Mouse (Mus musculus) hindbrain, embryonic 13.5 days (tissue): ENCODE measurements around the gene Mamdc2. TPM values are rescaled to one million over a fixed set of nuclear protein-coding genes. Genes with fewer than 3 reads are reported as not detected.

Source experiments
- ATAC-seq: fragments of 200-750 bp; cut with Nextera tagmentation; 2 replicates; pipeline ENCODE4 v1.8.0; 2017; ENCODE audit warnings: moderate TSS enrichment; ENCODE audit not compliant: low FRiP score
- H3K27ac ChIP-seq: fragments of 300-500 bp; sonication (generic); 2 replicates; pipeline ENCODE4 v1.5.1; 2015; ENCODE audit warnings: inconsistent platforms, mild to moderate bottlenecking, moderate library complexity
- H3K27me3 ChIP-seq: fragments of 300-500 bp; sonication (generic); 2 replicates; pipeline ENCODE4 v1.6.1; 2015; ENCODE audit warnings: mild to moderate bottlenecking, inconsistent platforms
- H3K36me3 ChIP-seq: fragments of 300-500 bp; sonication (generic); 2 replicates; pipeline ENCODE4 v1.6.1; 2015; ENCODE audit warnings: mild to moderate bottlenecking, inconsistent platforms
- H3K4me1 ChIP-seq: fragments of 300-500 bp; sonication (generic); replicated peaks from 2 replicates; pipeline ENCODE4 v1.6.1; 2015; ENCODE audit warnings: inconsistent platforms
- H3K4me2 ChIP-seq: fragments of 300-500 bp; sonication (generic); 2 replicates; pipeline ENCODE4 v1.6.1; 2015; ENCODE audit warnings: inconsistent platforms, mild to moderate bottlenecking, moderate library complexity
- H3K4me3 ChIP-seq: fragments of 300-500 bp; sonication (generic); 2 replicates; pipeline ENCODE4 v1.5.1; 2015; ENCODE audit warnings: mild to moderate bottlenecking, inconsistent platforms
- H3K9ac ChIP-seq: fragments of 300-500 bp; sonication (generic); 2 replicates; pipeline ENCODE4 v1.6.1; 2015; ENCODE audit warnings: mild to moderate bottlenecking, inconsistent platforms
- H3K9me3 ChIP-seq: fragments of 300-500 bp; sonication (generic); 2 replicates; pipeline ENCODE4 v1.6.1; 2016; ENCODE audit warnings: inconsistent platforms
- WGBS: fragments of 180-500 bp; shearing (Covaris S2); methylation state at CpG from one replicate; pipeline ENCODE4 v1.1.7; 2015; 5-methylcytosine and 5-hydroxymethylcytosine counted together
- polyA plus RNA-seq: library from polyadenylated mRNA; unstranded; fragments of >200 nt; fragmentation: Nextera tagmentation; extraction: Ambion mirVana; gene quantifications from 2 replicates; pipeline ENCODE4 v1.2.1, GENCODE M21; 2015

Gene Mamdc2
- polyA plus RNA-seq, 1 experiment from 2014 or later: 0.99 TPM

GRCm38 (mm10) chr19:23410328-23410727 lies 37.9 kb downstream of the Mamdc2 start:
- Histone ChIP-seq H3K4me1 (no peaks in the 10 kb centered on the region), H3K9me3 (no peaks in the 10 kb centered on the region), H3K36me3 (no peaks in the 10 kb centered on the region), H3K27ac (no peak overlapping the region), H3K4me3 (no peak overlapping the region), H3K27me3 (peaks cover 4% of the 10 kb centered on the region; the same call in 1 of the 2 replicates), H3K9ac (no peak overlapping the region), H3K4me2 (no peak overlapping the region)
- no peak for ATAC-seq
- WGBS: 88% methylated on average over 4 of the region's 4 CpGs

GRCm38 (mm10) chr19:23401469-23402135 lies 46.6 kb downstream of the Mamdc2 start:
- no peaks in the 10 kb centered on the region for H3K9me3 ChIP-seq
- H3K4me2 ChIP-seq: no peak overlapping the region
- ATAC-seq: no peak
- no peaks in the 10 kb centered on the region for H3K36me3 ChIP-seq
- H3K27ac ChIP-seq: 0 out of 2 replicates have a peak overlapping the region, but pooled peaks have one; percentile 1
- 37% methylated on average over 12 of the region's 12 CpGs for WGBS
- H3K9ac ChIP-seq: no peak overlapping the region
- H3K4me1 ChIP-seq: peaks cover 11% of the 10 kb centered on the region
- no peak overlapping the region for H3K4me3 ChIP-seq
- peaks cover 36% of the 10 kb centered on the region for H3K27me3 ChIP-seq

GRCm38 (mm10) chr19:23400485-23400884 lies 47.8 kb downstream of the Mamdc2 start:
- no peak for ATAC-seq

GRCm38 (mm10) chr19:23395956-23396355 lies 52.3 kb downstream of the Mamdc2 start:
- Histone ChIP-seq H3K36me3 (no peaks in the 10 kb centered on the region), H3K9ac (no peak overlapping the region), H3K4me2 (no peak overlapping the region), H3K27me3 (0 out of 2 replicates have a peak, but pooled peaks cover 22% of the 10 kb centered on the region), H3K4me1 (0 out of 2 replicates have a peak, but pooled peaks cover 3% of the 10 kb centered on the region), H3K4me3 (no peak overlapping the region), H3K27ac (no peak overlapping the region), H3K9me3 (no peaks in the 10 kb centered on the region)
- no peak for ATAC-seq
- 56% methylated on average over 2 of the region's 2 CpGs for WGBS

More at GRCm38 (mm10) chr19:23400485-23400884, 47.8 kb downstream of the Mamdc2 start:
- Histone ChIP-seq H3K4me2 (no peak overlapping the region), H3K9me3 (no peaks in the 10 kb centered on the region), H3K4me1 (peaks cover 11% of the 10 kb centered on the region), H3K27me3 (peaks cover 32% of the 10 kb centered on the region; the same call in 1 of the 2 replicates), H3K27ac (no peak overlapping the region), H3K9ac (no peak overlapping the region), H3K36me3 (no peaks in the 10 kb centered on the region), H3K4me3 (no peak overlapping the region)
- WGBS: 77% methylated on average over 5 of the region's 5 CpGs

- Histone ChIP-seq H3K4me1 (0 out of 2 replicates have a peak, but pooled peaks cover 3% of the 10 kb centered on the region), H3K9me3 (no peaks in the 10 kb centered on the region), H3K27me3 (0 out of 2 replicates have a peak, but pooled peaks cover 13% of the 10 kb centered on the region), H3K4me3 (no peak overlapping the region), H3K9ac (no peak overlapping the region), H3K36me3 (no peaks in the 10 kb centered on the region), H3K4me2 (no peak overlapping the region), H3K27ac (peak overlapping the region; percentile 48; the same call in 1 of the 2 replicates)
- ATAC-seq: no peak
- 70% methylated on average over 1 of the region's 1 CpGs for WGBS
Observed at GRCm38 (mm10) chr19:23394597-23394996, 53.6 kb downstream of the Mamdc2 start.

- H3K9me3 ChIP-seq: no peaks in the 10 kb centered on the region
- peak; percentile 77 for ATAC-seq
- H3K4me3 ChIP-seq: no peak overlapping the region
- H3K4me1 ChIP-seq: 0 out of 2 replicates have a peak, but pooled peaks cover 5% of the 10 kb centered on the region
- no peaks in the 10 kb centered on the region for H3K36me3 ChIP-seq
- peak overlapping the region; percentile 62 for H3K27ac ChIP-seq
- 18% methylated on average over 4 of the region's 4 CpGs for WGBS
- no peaks in the 10 kb centered on the region for H3K27me3 ChIP-seq
- H3K9ac ChIP-seq: no peak overlapping the region
- no peak overlapping the region for H3K4me2 ChIP-seq
Observed at GRCm38 (mm10) chr19:23388862-23389272, 59.4 kb downstream of the Mamdc2 start.

GRCm38 (mm10) chr19:23388083-23388861 lies 60.0 kb downstream of the Mamdc2 start:
- H3K4me1 ChIP-seq: 0 out of 2 replicates have a peak, but pooled peaks cover 5% of the 10 kb centered on the region
- WGBS: 46% methylated on average over 7 of the region's 7 CpGs

GRCm38 (mm10) chr19:23382396-23382795 lies 65.8 kb downstream of the Mamdc2 start:
- Histone ChIP-seq H3K9me3 (no peaks in the 10 kb centered on the region), H3K27me3 (no peaks in the 10 kb centered on the region), H3K9ac (no peak overlapping the region), H3K4me2 (no peak overlapping the region), H3K4me1 (no peaks in the 10 kb centered on the region), H3K36me3 (no peaks in the 10 kb centered on the region), H3K27ac (no peak overlapping the region), H3K4me3 (no peak overlapping the region)
- 82% methylated on average over 2 of the region's 2 CpGs for WGBS
- ATAC-seq: no peak

More at GRCm38 (mm10) chr19:23388083-23388861, 60.0 kb downstream of the Mamdc2 start:
- H3K4me3 ChIP-seq: no peak overlapping the region
- peak overlapping the region; percentile 62 for H3K27ac ChIP-seq
- no peaks in the 10 kb centered on the region for H3K27me3 ChIP-seq
- no peak overlapping the region for H3K4me2 ChIP-seq
- ATAC-seq: peak; percentile 10; the same call in 1 of the 2 replicates
- H3K9ac ChIP-seq: no peak overlapping the region
- no peaks in the 10 kb centered on the region for H3K9me3 ChIP-seq
- H3K36me3 ChIP-seq: no peaks in the 10 kb centered on the region

GRCm38 (mm10) chr19:23380968-23381367 lies 67.3 kb downstream of the Mamdc2 start:
- Histone ChIP-seq H3K9me3 (no peaks in the 10 kb centered on the region), H3K9ac (no peak overlapping the region), H3K4me2 (no peak overlapping the region), H3K27me3 (no peaks in the 10 kb centered on the region), H3K4me1 (peaks cover 11% of the 10 kb centered on the region), H3K4me3 (no peak overlapping the region), H3K36me3 (no peaks in the 10 kb centered on the region), H3K27ac (no peak overlapping the region)
- ATAC-seq: no peak
- 93% methylated on average over 4 of the region's 4 CpGs for WGBS

GRCm38 (mm10) chr19:23379752-23380504 lies 68.3 kb downstream of the Mamdc2 start:
- Histone ChIP-seq H3K4me1 (peaks cover 11% of the 10 kb centered on the region), H3K9me3 (no peaks in the 10 kb centered on the region), H3K27me3 (no peaks in the 10 kb centered on the region), H3K4me2 (no peak overlapping the region), H3K27ac (no peak overlapping the region), H3K9ac (no peak overlapping the region), H3K4me3 (no peak overlapping the region), H3K36me3 (no peaks in the 10 kb centered on the region)
- 91% methylated on average over 8 of the region's 8 CpGs for WGBS
- no peak for ATAC-seq

- H3K4me1 ChIP-seq: peaks cover 11% of the 10 kb centered on the region
- ATAC-seq: no peak
- 53% methylated on average over 11 of the region's 11 CpGs for WGBS
- peak overlapping the region; percentile 64 for H3K27ac ChIP-seq
- H3K27me3 ChIP-seq: no peaks in the 10 kb centered on the region
- H3K9me3 ChIP-seq: no peaks in the 10 kb centered on the region
- no peaks in the 10 kb centered on the region for H3K36me3 ChIP-seq
- H3K4me3 ChIP-seq: no peak overlapping the region
- peak overlapping the region; percentile 5; the same call in 1 of the 2 replicates for H3K9ac ChIP-seq
- peak overlapping the region; percentile 11; the same call in 1 of the 2 replicates for H3K4me2 ChIP-seq
Observed at GRCm38 (mm10) chr19:23376536-23377201, 71.6 kb downstream of the Mamdc2 start.
